Mouse (Mus musculus) erythroblast, adult 5-6 weeks (primary cell): ENCODE data around the gene Slc8a3. TPM values are rescaled to one million over a fixed set of nuclear protein-coding genes. Genes with fewer than 3 reads are reported as not detected.

Source experiments
- ATAC-seq: replicated peaks from 2 replicates; pipeline ENCODE4 v1.8.0; 2016; ENCODE audit warnings: moderate number of reproducible peaks, mild to moderate bottlenecking, moderate TSS enrichment, inconsistent platforms; ENCODE audit not compliant: poor library complexity, low FRiP score, severe bottlenecking
- total RNA-seq, 2 experiments: library from RNA; stranded (forward) in 1 of 2; stranded (reverse) in 1 of 2; fragments of 150-400 nt in 1 of 2; fragments of 200-764, 138-1000 nt in 1 of 2; gene quantifications; 2 replicates each; pipeline versions ENCODE4 v1.2.3 to v1.2.4; 2015 to 2017; ENCODE audit warnings: low replicate concordance in 2 of 2

The Slc8a3 gene
- total RNA-seq, 2 experiments from 2014 or later: not detected

GRCm38 (mm10) chr12:81241676-81242075, 91.3 kb downstream of the Slc8a3 start:
- no peak for ATAC-seq

GRCm38 (mm10) chr12:81241096-81241495, 91.9 kb downstream of the Slc8a3 start:
- no peak for ATAC-seq

GRCm38 (mm10) chr12:81237158-81237557, 95.8 kb downstream of the Slc8a3 start:
- ATAC-seq: no peak

- no peak for ATAC-seq
Observed at GRCm38 (mm10) chr12:81235456-81236330, 97.3 kb downstream of the Slc8a3 start.

- no peak for ATAC-seq
Observed at GRCm38 (mm10) chr12:81233746-81234380, 99.1 kb downstream of the Slc8a3 start.

GRCm38 (mm10) chr12:81227767-81228460, 105.1 kb downstream of the Slc8a3 start:
- no peak for ATAC-seq

GRCm38 (mm10) chr12:81226590-81226989, 106.4 kb downstream of the Slc8a3 start:
- ATAC-seq: no peak

- no peak for ATAC-seq
Observed at GRCm38 (mm10) chr12:81225966-81226577, 106.9 kb downstream of the Slc8a3 start.

GRCm38 (mm10) chr12:81224843-81225242, 108.1 kb downstream of the Slc8a3 start:
- ATAC-seq: no peak

- no peak for ATAC-seq
Observed at GRCm38 (mm10) chr12:81223276-81223675, 109.7 kb downstream of the Slc8a3 start.

- no peak for ATAC-seq
Observed at GRCm38 (mm10) chr12:81219339-81219738, 113.6 kb downstream of the Slc8a3 start.

- no peak for ATAC-seq
Observed at GRCm38 (mm10) chr12:81208559-81208958, 124.4 kb downstream of the Slc8a3 start.

- no peak for ATAC-seq
Observed at GRCm38 (mm10) chr12:81205619-81206560, 127.1 kb downstream of the Slc8a3 start.

- ATAC-seq: no peak
Observed at GRCm38 (mm10) chr12:81203226-81203625, 129.8 kb downstream of the Slc8a3 start.

- ATAC-seq: no peak
Observed at GRCm38 (mm10) chr12:81199280-81199955, 133.6 kb downstream of the Slc8a3 start.

- no peak for ATAC-seq
Observed at GRCm38 (mm10) chr12:81197468-81198075, 135.4 kb downstream of the Slc8a3 start.

- no peak for ATAC-seq
Observed at GRCm38 (mm10) chr12:81193968-81194367, 139.0 kb downstream of the Slc8a3 start.

GRCm38 (mm10) chr12:81189636-81190035, 143.3 kb downstream of the Slc8a3 start:
- ATAC-seq: no peak
